Mouse (Mus musculus) ES-E14 (cell line): Measurements from ENCODE around the gene Gm10681. TPM values are rescaled to one million over a fixed set of nuclear protein-coding genes. Genes with fewer than 3 reads are reported as not detected.
"Not testable (repeated sequence)": the region's sequence is repeated elsewhere in the genome, so short reads cannot be mapped to it uniquely, and the experiment has no call there.

Source experiments
- DNase-seq: peaks from one replicate; pipeline ENCODE4 v3.0.0-alpha.2; 2013; ENCODE audit warnings: low read depth, low spot score
- H3K27ac ChIP-seq: 2 replicates; pipeline ENCODE4 v1.5.1; 2012; ENCODE audit warnings: low read depth, mild to moderate bottlenecking, low read length, moderate library complexity, mixed read lengths; ENCODE audit not compliant: poor library complexity, insufficient read depth, severe bottlenecking
- H3K36me3 ChIP-seq: 2 replicates; pipeline ENCODE4 v1.6.1; 2012; ENCODE audit warnings: mild to moderate bottlenecking, low read length, moderate library complexity, mixed read lengths; ENCODE audit not compliant: control insufficient read depth, poor library complexity, insufficient read depth, severe bottlenecking
- H3K4me1 ChIP-seq, 2 experiments: fragments of 150-350 bp in 1 of 2; sonication (generic) in 1 of 2; 2 replicates each; pipeline ENCODE4 v1.6.1; 2012; ENCODE audit warnings: low read length in 2 of 2, mild to moderate bottlenecking in 1 of 2, mixed read lengths in 1 of 2; ENCODE audit not compliant: control insufficient read depth in 2 of 2, insufficient read depth in 2 of 2, poor library complexity in 1 of 2
- H3K4me3 ChIP-seq, 2 experiments: fragments of 150-350 bp in 1 of 2; sonication (generic) in 1 of 2; 2 replicates each; pipeline ENCODE4 v1.5.1; 2012; ENCODE audit warnings: low read length in 2 of 2, low read depth in 1 of 2, mild to moderate bottlenecking in 1 of 2, mixed read lengths in 1 of 2; ENCODE audit not compliant: insufficient read depth in 1 of 2, poor library complexity in 1 of 2, severe bottlenecking in 1 of 2
- H3K9ac ChIP-seq: 2 replicates; pipeline ENCODE4 v1.6.1; 2012; ENCODE audit warnings: low read depth, mild to moderate bottlenecking, low read length, mixed read lengths; ENCODE audit not compliant: poor library complexity, insufficient read depth, severe bottlenecking
- H3K9me3 ChIP-seq: fragments of 150-350 bp; sonication (generic); 2 replicates; pipeline ENCODE4 v1.6.1; 2012; ENCODE audit warnings: low read depth, mild to moderate bottlenecking, low read length; ENCODE audit not compliant: control insufficient read depth, insufficient read depth
- in situ Hi-C, 2 experiments: fragments of 600-800 bp; cut with MboI; formaldehyde crosslinking; loops; one replicate each; pipeline ENCODE4 v1.15.1; 2025; ENCODE audit warnings: low sequenced_read_pairs in 2 of 2, inconsistent platforms in 1 of 2; ENCODE audit not compliant: unreplicated experiment in 2 of 2
- total RNA-seq: library from RNA; depleted of rRNA; stranded (reverse); fragments of 300-350 nt; gene quantifications from 2 replicates; pipeline ENCODE4 v1.2.3, GENCODE M21; 2012; rRNA removed

The Gm10681 gene
- total RNA-seq, 1 experiment: not detected

GRCm38 (mm10) chr3:98510414-98510813 is 78.2 kb downstream of the Gm10681 start, which contains the start of gene Hsd3b4:
TSS of gene Hsd3b4 (minus strand) at chr3:98510514.
- DNase-seq, H3K9ac ChIP-seq, H3K27ac ChIP-seq, H3K4me1 ChIP-seq, H3K9me3 ChIP-seq, H3K4me3 ChIP-seq, in situ Hi-C loops, H3K36me3 ChIP-seq: not testable (repeated sequence)

- H3K27ac ChIP-seq, H3K9ac ChIP-seq, in situ Hi-C loops, H3K36me3 ChIP-seq, DNase-seq, H3K4me3 ChIP-seq, H3K4me1 ChIP-seq, H3K9me3 ChIP-seq: not testable (repeated sequence)
These were observed 81.4 kb downstream of the Gm10681 start for GRCm38 (mm10) chr3:98507229-98507628.

Other genes with a start within 250 kb of the Gm10681 start
- 162 and 206 TPM in 2 replicates for gene Phgdh, start 248.8 kb downstream of the Gm10681 start, total RNA-seq
- gene Zfp697, start 206.3 kb downstream of the Gm10681 start, total RNA-seq: 2.1 and 3.4 TPM in 2 replicates
- gene Gm4450, start 131.7 kb downstream of the Gm10681 start, total RNA-seq: not detected in 2 replicates
- gene Hsd3b4, start 78.3 kb downstream of the Gm10681 start, total RNA-seq: not detected in 2 replicates
- gene Hsd3b5, start 41.4 kb upstream of the Gm10681 start, total RNA-seq: not detected in 2 replicates
- gene Hsd3b2, start 135.7 kb upstream of the Gm10681 start, total RNA-seq: 0.11 and 0.27 TPM in 2 replicates
- not detected in 2 replicates for gene Hsd3b3, start 174.3 kb upstream of the Gm10681 start, total RNA-seq
- not detected in 2 replicates for gene Hsd3b6, start 225.6 kb upstream of the Gm10681 start, total RNA-seq